Mouse (Mus musculus) cortical plate, adult 2 months (tissue): ENCODE measurements around the gene Pfdn4.

Experiments
- CTCF ChIP-seq: fragments of 200-500 bp; IDR thresholded peaks from 2 replicates; pipeline ENCODE4 v1.5.1; 2011; ENCODE audit warnings: mild to moderate bottlenecking, control low read depth, low read length; ENCODE audit not compliant: insufficient read depth; ENCODE audit errors: extremely low read depth
- POLR2A ChIP-seq: fragments of 200-500 bp; IDR thresholded peaks from 2 replicates; pipeline ENCODE4 v1.6.1; 2011; ENCODE audit warnings: mild to moderate bottlenecking, low read length, control low read depth; ENCODE audit not compliant: insufficient read depth; ENCODE audit errors: extremely low read depth

GRCm38 (mm10) chr2:170468009-170468408 lies 28.2 kb upstream of the Pfdn4 start:
- TF ChIP-seq POLR2A (no peak), CTCF (no peak)
